Mouse (Mus musculus): ENCODE measurements at regions not wholly inside any gene's neighbourhood (a gene's known extent, or its start where the extent isn't known, plus 50 kb on each side); places are given as distances from the start of the nearest gene placed in this dataset.

- TF ChIP-seq POLR2A (IDR thresholded peaks at IDR 0.05; ENCODE audit: insufficient read length, low read depth) (no peak), E2F4 (IDR thresholded peaks at IDR 0.05; ENCODE audit: insufficient read depth) (no peak)
These were observed 185.1 kb upstream of the B3gat1 start for GRCm38 (mm10) chr9:26548328-26548922.

Measured in myocyte (in vitro differentiated cells).